Mouse (Mus musculus) MEL (cell line): ENCODE measurements at regions not wholly inside any gene's neighbourhood (a gene's known extent, or its start where the extent isn't known, plus 50 kb on each side); places are given as distances from the start of the nearest gene placed in this dataset.

Source experiments
- DNase-seq: peaks from one replicate; pipeline ENCODE4 v3.0.0; 2011; ENCODE audit warnings: low read depth, low spot score
- H3K27ac ChIP-seq: 2 replicates; pipeline ENCODE4 v1.5.1; 2012; ENCODE audit warnings: low read depth, mild to moderate bottlenecking, control low read depth, low read length, moderate library complexity; ENCODE audit not compliant: control insufficient read depth
- H3K27me3 ChIP-seq, 2 experiments: fragments of 150-350 bp in 1 of 2; sonication (generic) in 1 of 2; 2 replicates each; pipeline ENCODE4 v1.6.1; 2012; ENCODE audit warnings: low read length in 2 of 2, mild to moderate bottlenecking in 2 of 2, improper control_type of control experiment in 1 of 2, moderate library complexity in 1 of 2; ENCODE audit not compliant: insufficient read depth in 2 of 2, control insufficient read depth in 1 of 2
- H3K36me3 ChIP-seq, 2 experiments: 2 replicates each; pipeline ENCODE4 v1.6.1; 2012 to 2014; ENCODE audit warnings: low read length in 2 of 2, improper control_type of control experiment in 1 of 2, inconsistent platforms in 1 of 2, mild to moderate bottlenecking in 1 of 2; ENCODE audit not compliant: insufficient read depth in 2 of 2, control insufficient read depth in 1 of 2
- H3K4me1 ChIP-seq, 2 experiments: fragments of 150-350 bp in 1 of 2; sonication (generic) in 1 of 2; 2 replicates each; pipeline ENCODE4 v1.6.1; 2012; ENCODE audit warnings: low read length in 2 of 2, improper control_type of control experiment in 1 of 2, mild to moderate bottlenecking in 1 of 2; ENCODE audit not compliant: insufficient read depth in 2 of 2, control insufficient read depth in 1 of 2
- H3K4me3 ChIP-seq, 2 experiments: fragments of 150-350 bp in 1 of 2; sonication (generic) in 1 of 2; 2 replicates each; pipeline ENCODE4 v1.5.1; 2012; ENCODE audit warnings: low read depth in 2 of 2, low read length in 2 of 2, mild to moderate bottlenecking in 2 of 2, moderate library complexity in 2 of 2, control low read depth in 1 of 2, improper control_type of control experiment in 1 of 2; ENCODE audit not compliant: control insufficient read depth in 1 of 2, insufficient read depth in 1 of 2
- H3K79me2 ChIP-seq: 2 replicates; pipeline ENCODE4 v1.6.1; 2012; ENCODE audit warnings: mild to moderate bottlenecking, low read length, moderate library complexity; ENCODE audit not compliant: control insufficient read depth, poor library complexity, insufficient read depth
- H3K9ac ChIP-seq: 2 replicates; pipeline ENCODE4 v1.6.1; 2012; ENCODE audit warnings: low read depth, mild to moderate bottlenecking, control low read depth, low read length, moderate library complexity; ENCODE audit not compliant: control insufficient read depth, poor library complexity, severe bottlenecking
- H3K9me3 ChIP-seq: fragments of 150-350 bp; sonication (generic); replicated peaks from 2 replicates; pipeline ENCODE4 v1.6.1; 2012; ENCODE audit warnings: mild to moderate bottlenecking, low read length, improper control_type of control experiment, moderate library complexity; ENCODE audit not compliant: insufficient read depth
- BHLHE40 ChIP-seq: IDR thresholded peaks from 2 replicates; pipeline ENCODE4 v1.6.1; 2012; ENCODE audit warnings: low read depth, mild to moderate bottlenecking, inconsistent platforms, low read length, improper control_type of control experiment, borderline replicate concordance
- CHD1 ChIP-seq: IDR thresholded peaks from 2 replicates; pipeline ENCODE4 v1.6.1; 2012; ENCODE audit warnings: low read depth, mild to moderate bottlenecking, inconsistent platforms, low read length, improper control_type of control experiment
- CHD2 ChIP-seq: IDR thresholded peaks from 2 replicates; pipeline ENCODE4 v1.6.1; 2011; ENCODE audit warnings: low read length, improper control_type of control experiment
- CTCF ChIP-seq, 3 experiments: IDR thresholded peaks in 2 of 3; conservative IDR thresholded peaks in 1 of 3; 2 replicates each; pipeline ENCODE4 v1.5.1; 2011 to 2012; ENCODE audit warnings: low read length in 3 of 3, low read depth in 2 of 3, mild to moderate bottlenecking in 2 of 3, improper control_type of control experiment in 1 of 3, inconsistent platforms in 1 of 3, mixed read lengths in 1 of 3, moderate library complexity in 1 of 3; ENCODE audit not compliant: control insufficient read depth in 1 of 3, insufficient read depth in 1 of 3, poor library complexity in 1 of 3, severe bottlenecking in 1 of 3
- EP300 ChIP-seq, 2 experiments: IDR thresholded peaks; 2 replicates each; pipeline ENCODE4 v1.6.1; 2011; ENCODE audit warnings: improper control_type of control experiment in 2 of 2, low read length in 2 of 2, low read depth in 1 of 2, mild to moderate bottlenecking in 1 of 2
- ETS1 ChIP-seq: IDR thresholded peaks from 2 replicates; pipeline ENCODE4 v1.6.1; 2012; ENCODE audit warnings: low read depth, mild to moderate bottlenecking, inconsistent platforms, low read length, improper control_type of control experiment, moderate library complexity
- JUND ChIP-seq: IDR thresholded peaks from 2 replicates; pipeline ENCODE4 v1.6.1; 2011; ENCODE audit warnings: low read depth, mild to moderate bottlenecking, improper control_type of control experiment, low read length
- MAFK ChIP-seq: IDR thresholded peaks from 2 replicates; pipeline ENCODE4 v1.6.1; 2011; ENCODE audit warnings: low read depth, mild to moderate bottlenecking, low read length, improper control_type of control experiment, borderline replicate concordance
- MAX ChIP-seq: IDR thresholded peaks from 2 replicates; pipeline ENCODE4 v1.6.1; 2011; ENCODE audit warnings: low read length, improper control_type of control experiment
- MXI1 ChIP-seq: IDR thresholded peaks from 2 replicates; pipeline ENCODE4 v1.6.1; 2011; ENCODE audit warnings: mild to moderate bottlenecking, low read depth, low read length, improper control_type of control experiment
- MYC ChIP-seq: IDR thresholded peaks from 2 replicates; pipeline ENCODE4 v1.6.1; 2011; ENCODE audit warnings: low read depth, mild to moderate bottlenecking, low read length, improper control_type of control experiment, moderate library complexity
- POLR2AphosphoS2 ChIP-seq: IDR thresholded peaks from 2 replicates; pipeline ENCODE4 v1.6.1; 2011; ENCODE audit warnings: low read length, improper control_type of control experiment
- POLR2AphosphoS5 ChIP-seq: IDR thresholded peaks from 2 replicates; pipeline ENCODE4 v1.6.1; 2012; ENCODE audit warnings: low read depth, borderline replicate concordance, mild to moderate bottlenecking, inconsistent platforms, low read length, moderate library complexity, mixed read lengths
- RCOR1 ChIP-seq: IDR thresholded peaks from 2 replicates; pipeline ENCODE4 v1.6.1; 2012; ENCODE audit warnings: low read depth, mild to moderate bottlenecking, inconsistent platforms, low read length, improper control_type of control experiment
- TBP ChIP-seq: IDR thresholded peaks from 2 replicates; pipeline ENCODE4 v1.8.0; 2011; ENCODE audit warnings: low read depth, low read length, improper control_type of control experiment
- TCF12 ChIP-seq: IDR thresholded peaks from 2 replicates; pipeline ENCODE4 v1.6.1; 2014; ENCODE audit warnings: low read depth, mild to moderate bottlenecking, inconsistent platforms, low read length, improper control_type of control experiment, moderate library complexity
- USF1 ChIP-seq: IDR thresholded peaks from 2 replicates; pipeline ENCODE4 v1.6.1; 2014; ENCODE audit warnings: low read depth, mild to moderate bottlenecking, inconsistent platforms, low read length, improper control_type of control experiment, moderate library complexity
- USF2 ChIP-seq, 2 experiments: IDR thresholded peaks; 2 replicates each; pipeline ENCODE4 v1.6.1; 2011 to 2012; ENCODE audit warnings: improper control_type of control experiment in 2 of 2, low read length in 2 of 2, borderline replicate concordance in 1 of 2, inconsistent platforms in 1 of 2, low read depth in 1 of 2, mild to moderate bottlenecking in 1 of 2; ENCODE audit not compliant: insufficient read depth in 1 of 2
- ZKSCAN1 ChIP-seq: IDR thresholded peaks from 2 replicates; pipeline ENCODE4 v1.6.1; 2012; ENCODE audit warnings: low read depth, mild to moderate bottlenecking, inconsistent platforms, low read length, improper control_type of control experiment, moderate library complexity

DNA sequence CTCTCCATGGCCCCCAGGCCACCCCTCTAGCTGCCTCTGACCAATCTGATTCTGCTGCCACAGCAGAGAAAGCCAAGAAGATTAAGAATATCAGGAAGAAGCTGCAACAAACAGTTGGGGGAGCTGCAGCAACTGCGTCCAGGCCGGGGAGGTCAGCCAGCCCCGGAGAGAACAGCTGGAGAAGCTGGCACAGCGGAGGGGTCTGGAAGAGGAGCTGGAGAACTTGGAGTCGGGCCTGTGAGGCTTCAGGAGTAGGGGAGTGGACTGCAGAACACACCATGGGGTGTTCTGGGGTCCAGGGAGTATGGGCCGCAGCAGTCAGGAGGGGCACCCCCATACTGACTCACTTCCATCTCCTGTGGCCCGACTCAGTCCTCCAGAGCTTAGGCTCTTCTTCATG lies 243.5 kb downstream of the Elavl2 start:
- Histone ChIP-seq H3K9ac (no peak overlapping the region), H3K79me2 (no peaks in the 10 kb centered on the region), H3K9me3 (no peaks in the 10 kb centered on the region), H3K4me1 (no peaks in the 10 kb centered on the region), H3K27me3 (no peaks in the 10 kb centered on the region), H3K36me3 (no peaks in the 10 kb centered on the region), H3K4me3 (no peak overlapping the region), H3K27ac (no peak overlapping the region)
- no peak for TF ChIP-seq MXI1
- no peak for TF ChIP-seq RCOR1
- no peak for TF ChIP-seq JUND
- TF ChIP-seq EP300 (IDR thresholded peaks at IDR 0.05; ENCODE audit: low read depth in 1 of 2, low read length in 2 of 2): no peak
- no peak for TF ChIP-seq MYC
- TF ChIP-seq CHD1: no peak
- no peak for TF ChIP-seq BHLHE40
- TF ChIP-seq MAFK: no peak
- DNase-seq: no peak

DNA sequence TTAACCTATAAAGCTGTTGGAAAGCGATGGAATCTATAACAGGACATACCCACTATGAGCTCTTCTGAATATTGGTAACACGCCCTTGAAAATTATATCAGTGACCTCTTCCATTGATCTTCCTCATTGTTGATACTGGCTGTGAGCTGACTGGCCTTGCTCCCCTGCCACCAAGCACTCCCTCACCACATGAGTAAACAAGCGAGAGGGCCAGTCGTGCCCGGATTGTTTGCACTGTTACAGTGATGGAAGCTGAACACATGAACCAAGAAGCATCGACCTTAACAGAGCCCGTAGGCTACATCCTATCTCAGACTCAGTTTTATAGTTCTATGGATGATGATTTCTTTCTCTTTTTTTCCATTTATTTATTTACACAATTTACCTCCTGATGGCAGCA lies 255.9 kb downstream of the Elavl2 start:
- H3K27ac ChIP-seq: no peak overlapping the region
- DNase-seq: no peak
- no peaks in the 10 kb centered on the region for H3K27me3 ChIP-seq
- H3K36me3 ChIP-seq: no peaks in the 10 kb centered on the region
- H3K4me1 ChIP-seq: no peaks in the 10 kb centered on the region; a peak in 1 of 4 replicates
- H3K9me3 ChIP-seq: no peaks in the 10 kb centered on the region
- H3K79me2 ChIP-seq: no peaks in the 10 kb centered on the region
- no peak overlapping the region for H3K4me3 ChIP-seq
- H3K9ac ChIP-seq: no peak overlapping the region
- TF ChIP-seq ETS1 (no peak), POLR2AphosphoS2 (no peak), USF1 (no peak), CTCF (IDR thresholded peaks at IDR 0.05 in 2 of 3, conservative IDR thresholded peaks at IDR 0.05 in 1 of 3; ENCODE audit: control insufficient read depth in 1 of 3, insufficient read depth in 1 of 3, low read depth in 2 of 3, low read length in 3 of 3, poor library complexity in 1 of 3, severe bottlenecking in 1 of 3) (no peak), TBP (no peak), TCF12 (no peak), MYC (no peak)

DNA sequence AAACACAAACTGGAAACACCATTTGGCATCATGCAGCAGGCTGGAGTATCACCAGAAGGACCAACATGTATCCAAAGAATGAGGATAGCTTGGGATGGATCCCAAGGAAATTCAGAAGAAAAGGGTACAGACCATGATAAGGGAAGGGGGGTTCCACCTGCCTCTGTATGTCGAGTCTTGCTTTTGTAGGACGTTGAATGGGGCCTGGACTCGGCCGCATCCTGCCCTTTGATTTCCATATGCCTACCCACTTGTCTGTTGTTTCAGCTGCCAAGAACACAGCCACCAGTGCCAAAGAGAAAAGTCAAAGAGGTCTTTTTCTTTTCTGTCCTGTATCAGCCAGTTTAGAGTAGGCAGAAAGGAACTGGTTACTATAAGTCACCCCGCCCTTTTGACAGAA lies 256.7 kb downstream of the Elavl2 start:
- H3K4me3 ChIP-seq: no peak overlapping the region
- no peaks in the 10 kb centered on the region for H3K9me3 ChIP-seq
- H3K9ac ChIP-seq: no peak overlapping the region
- no peaks in the 10 kb centered on the region for H3K27me3 ChIP-seq
- no peaks in the 10 kb centered on the region for H3K36me3 ChIP-seq
- DNase-seq: no peak
- H3K79me2 ChIP-seq: no peaks in the 10 kb centered on the region
- TF ChIP-seq CHD1 (no peak), MAX (no peak), ETS1 (no peak), ZKSCAN1 (no peak), USF2 (IDR thresholded peaks at IDR 0.05; ENCODE audit: borderline replicate concordance in 1 of 2, insufficient read depth in 1 of 2, low read depth in 1 of 2, low read length in 2 of 2) (no peak), POLR2AphosphoS5 (no peak), CHD2 (no peak)
- no peaks in the 10 kb centered on the region; a peak in 1 of 4 replicates for H3K4me1 ChIP-seq
- no peak overlapping the region for H3K27ac ChIP-seq
